Mouse (Mus musculus) frontal cortex, postnatal 10 days (tissue): ENCODE results near the gene Npl.
A peak's percentile ranks its signal among the peaks of the same experiment; 100 is the strongest.

Experiments used
- DNase-seq, 2 experiments: peaks; one replicate each; pipeline ENCODE4 v3.0.0; 2022; ENCODE audit warnings: low spot score in 2 of 2, mixed read lengths in 1 of 2

Npl gene

DNA sequence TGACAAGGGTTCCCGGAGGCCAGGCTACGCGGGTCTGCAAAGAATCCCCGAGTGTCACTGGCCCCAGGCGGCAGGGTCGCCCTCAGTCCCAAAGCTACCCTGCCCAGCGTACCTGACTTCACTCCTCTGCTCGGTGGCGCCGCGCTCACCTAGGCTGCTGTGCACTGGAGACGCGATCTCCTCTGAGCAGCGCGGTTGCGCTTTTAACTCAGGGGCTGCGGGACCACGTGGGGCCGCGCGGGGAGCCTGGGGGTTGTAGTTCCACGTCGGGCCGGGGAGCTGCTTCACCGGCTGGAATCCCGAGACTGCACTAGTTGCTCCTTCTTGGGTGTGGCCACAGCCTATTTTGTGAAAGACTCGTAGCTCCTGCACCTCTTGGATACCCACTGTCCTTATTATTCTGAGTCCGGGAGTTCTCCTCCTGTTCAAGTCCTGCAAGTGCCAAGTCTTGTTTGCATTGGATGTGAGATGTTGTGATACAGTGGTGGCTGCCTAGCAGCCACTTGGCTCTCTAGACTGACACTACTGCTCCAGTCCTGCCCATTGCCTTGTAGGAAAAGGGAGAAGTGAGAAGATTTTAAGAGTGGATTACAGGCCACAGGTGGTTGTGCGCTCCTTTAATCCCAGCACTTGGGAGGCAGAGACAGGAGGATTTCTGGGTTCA lies at the start of gene Npl:
Npl (minus strand) TSS at position 510 of the 664 bp plus-strand sequence.
- DNase-seq, result peak; percentile 34 to 77

DNA sequence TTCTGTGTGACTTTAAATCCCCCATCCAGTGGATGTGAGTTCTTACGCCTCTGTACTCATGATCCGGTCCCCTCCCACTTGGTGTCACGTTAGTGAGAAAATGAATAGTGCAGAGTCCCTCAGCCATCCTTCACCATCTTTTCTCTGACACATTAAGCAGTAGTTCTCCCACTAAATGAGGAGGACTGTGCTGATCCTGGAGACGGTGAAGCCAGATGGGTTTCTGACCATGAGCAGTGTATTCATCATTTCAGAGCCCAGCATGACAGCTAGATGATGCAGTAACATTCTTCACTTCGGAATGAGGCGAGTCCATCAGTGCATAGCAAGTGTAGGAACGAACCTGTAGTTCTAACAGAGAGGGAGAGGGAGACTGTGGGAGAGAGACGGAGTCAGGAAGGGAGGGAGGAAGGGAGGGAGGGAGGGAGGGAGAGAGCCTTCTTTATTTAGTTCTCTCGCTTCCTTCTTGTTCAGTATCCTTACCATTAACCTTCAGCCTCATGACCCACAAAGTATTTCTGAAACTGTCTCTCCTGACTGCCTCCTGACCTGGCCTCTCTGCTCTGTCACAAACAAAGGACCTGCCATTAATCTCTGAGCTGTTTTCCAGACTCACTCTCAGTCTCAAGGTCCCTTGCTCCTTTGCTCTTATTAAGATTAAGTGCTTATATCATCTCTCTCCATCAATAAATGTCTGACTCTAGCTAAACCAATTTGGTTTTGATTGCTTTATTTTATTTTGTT lies 49.6 kb upstream of the Npl start:
- no peak for DNase-seq

DNA sequence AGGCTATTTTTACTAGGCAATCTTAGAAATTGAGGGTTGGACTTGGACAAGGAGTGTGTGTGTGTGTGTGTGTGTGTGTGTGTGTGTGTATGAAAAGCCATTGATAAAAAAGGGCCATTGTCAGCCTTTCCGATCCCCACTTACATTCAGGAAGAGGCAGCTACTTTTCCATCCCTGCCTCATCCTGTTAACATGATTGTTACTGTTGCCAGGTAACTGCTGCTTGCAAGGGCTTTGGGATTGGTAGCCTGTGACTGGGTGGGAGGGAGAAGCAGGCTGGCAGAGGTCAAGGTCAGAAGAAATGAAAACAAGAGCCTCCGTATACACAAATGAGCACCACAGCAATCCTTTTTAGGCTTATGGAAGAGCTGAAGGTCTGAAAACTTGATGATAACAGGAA lies 48.9 kb upstream of the Npl start:
- DNase-seq, result peak in 1 of 2 experiments; percentile 20

DNA sequence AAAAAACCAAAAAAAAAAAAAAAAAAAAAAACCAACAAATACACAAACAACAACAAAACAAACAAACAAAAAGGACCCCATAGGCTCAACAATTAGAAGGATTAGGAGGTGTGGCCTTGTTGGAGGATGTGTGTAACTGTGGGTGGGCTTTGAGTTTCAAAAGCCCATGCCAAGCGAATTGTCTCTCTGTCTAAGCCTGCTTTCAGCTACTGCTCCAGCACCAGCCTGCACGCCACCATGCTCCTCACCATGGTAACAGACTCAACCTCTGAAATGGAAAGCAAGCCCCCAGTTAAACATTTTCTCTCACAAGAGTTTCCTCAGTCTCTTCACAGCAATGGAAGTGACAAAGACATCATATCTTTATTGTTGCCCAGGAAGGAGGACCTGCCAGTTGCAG lies 43.8 kb upstream of the Npl start:
- DNase-seq, result no peak

DNA sequence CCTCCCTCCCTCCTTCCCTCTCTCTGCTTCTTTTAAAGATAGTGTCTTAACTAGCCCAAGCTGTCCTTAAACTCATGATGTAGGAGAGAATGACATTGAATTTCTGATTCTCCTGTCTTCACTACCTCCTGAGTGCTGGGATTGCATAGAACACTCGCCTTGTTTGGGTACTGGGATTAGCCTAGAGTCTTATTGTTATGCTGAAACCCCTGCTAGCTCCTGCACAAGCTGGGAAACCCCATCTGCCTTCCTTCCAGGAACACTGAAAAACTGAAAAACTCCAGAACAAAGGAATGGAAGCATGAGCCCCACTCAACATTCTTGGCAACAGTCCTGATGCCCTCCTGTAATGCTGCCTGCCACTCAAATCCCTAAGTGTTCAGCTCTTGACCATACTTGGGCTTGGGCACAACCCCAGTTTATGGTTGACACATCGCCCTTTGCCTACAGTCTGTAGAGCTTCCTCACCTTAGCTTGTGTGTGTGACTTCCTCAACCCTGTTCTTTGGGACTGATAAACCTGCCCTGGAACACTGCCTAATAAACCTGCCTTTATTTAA lies 40.4 kb upstream of the Npl start:
- no peak for DNase-seq

DNA sequence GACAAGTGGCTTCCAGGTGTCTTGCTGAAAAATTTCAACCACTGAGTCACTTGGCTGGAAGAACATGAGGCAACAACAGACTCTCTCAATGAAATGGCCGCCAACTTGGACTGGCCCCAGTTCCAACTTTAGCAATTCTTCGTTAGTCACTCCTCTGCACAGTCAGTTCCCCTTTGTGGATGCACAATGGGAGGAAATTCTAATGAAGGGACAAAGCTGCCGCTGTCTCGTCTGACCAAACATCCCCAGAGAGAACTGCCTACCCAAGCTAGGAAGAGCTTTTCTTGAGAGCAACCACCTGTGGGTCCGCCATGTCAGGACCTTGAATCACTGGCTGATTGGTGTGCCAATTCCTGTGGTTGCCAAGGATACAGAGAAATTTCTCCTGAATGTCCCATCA lies 38.1 kb upstream of the Npl start:
- DNase-seq, result no peak

DNA sequence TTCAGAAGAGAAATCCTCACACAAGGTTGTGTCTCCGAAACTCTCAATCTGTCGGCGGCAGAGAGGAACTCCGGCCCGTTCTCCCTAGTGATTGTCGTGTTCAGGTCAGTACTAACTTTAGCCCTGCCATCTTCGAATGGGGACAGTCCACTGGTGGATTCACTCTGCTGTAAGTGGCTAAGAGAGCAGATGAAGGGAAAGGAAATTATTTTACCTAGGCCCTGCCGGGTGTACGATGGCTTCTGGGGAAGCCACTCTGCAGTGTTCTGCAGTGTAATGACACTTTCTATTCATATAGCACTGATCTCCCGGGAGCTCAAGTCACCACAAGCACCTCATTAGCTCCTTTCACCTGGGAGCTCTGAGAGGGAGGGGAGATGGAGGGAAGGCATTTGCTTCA lies 37.0 kb upstream of the Npl start:
- no peak for DNase-seq

DNA sequence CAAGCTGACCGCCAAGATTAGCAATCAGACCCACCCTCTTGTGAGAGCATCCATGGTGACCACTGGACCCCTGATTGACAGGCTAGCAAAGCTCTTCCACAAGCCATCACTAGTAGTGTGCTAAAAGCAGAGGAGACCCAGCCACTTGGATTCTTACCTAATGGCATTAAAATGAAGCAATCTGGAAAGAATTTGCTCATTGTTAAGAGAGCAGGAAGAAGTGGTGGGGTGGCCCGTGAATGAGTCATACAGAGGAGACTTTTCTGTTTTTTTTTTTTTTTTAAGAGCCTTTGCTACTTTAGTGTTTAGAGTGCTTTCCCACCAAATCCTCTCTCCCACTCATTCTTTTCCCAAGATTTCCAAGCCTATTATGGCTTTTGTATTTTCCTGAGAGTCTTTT lies 35.9 kb upstream of the Npl start:
- no peak for DNase-seq

DNA sequence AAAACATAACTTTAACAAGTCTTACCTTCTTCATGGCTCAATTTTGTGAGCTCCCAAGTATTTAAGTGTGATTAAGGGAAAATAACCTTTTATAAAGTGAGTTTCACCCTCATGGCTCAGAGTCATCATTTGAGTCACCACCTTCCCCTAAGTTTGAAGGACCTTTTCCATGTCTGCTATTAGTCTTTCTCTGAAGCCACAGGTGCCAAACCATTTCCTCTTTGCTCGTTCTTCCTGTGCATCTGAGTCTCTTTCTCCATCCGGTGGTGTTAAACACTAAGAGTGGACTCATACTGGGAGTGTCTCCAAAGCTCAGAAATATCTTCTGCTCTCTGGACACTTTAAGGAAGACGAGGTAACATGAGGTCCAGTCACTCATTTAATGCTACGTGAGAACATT lies 33.3 kb upstream of the Npl start:
- DNase-seq, result no peak

DNA sequence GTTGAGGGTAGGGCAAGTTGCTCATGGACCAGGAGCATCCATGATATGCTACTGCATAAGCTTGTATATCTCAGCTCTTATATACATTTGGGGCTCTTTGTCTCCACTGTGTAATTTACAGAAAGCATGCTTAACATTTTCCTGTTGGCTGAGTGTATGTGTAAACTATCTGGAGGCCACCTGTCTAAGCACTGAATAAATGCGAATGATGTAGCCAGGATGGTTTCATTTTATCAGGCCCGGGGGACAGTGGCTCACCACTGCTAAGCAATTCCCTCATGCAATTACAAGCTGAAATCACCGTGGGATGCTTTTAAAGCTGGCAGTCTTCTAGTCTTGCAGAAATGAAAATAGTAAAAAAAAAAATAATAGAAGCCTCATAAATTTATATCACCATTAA lies 24.9 kb upstream of the Npl start:
- DNase-seq, result no peak

DNA sequence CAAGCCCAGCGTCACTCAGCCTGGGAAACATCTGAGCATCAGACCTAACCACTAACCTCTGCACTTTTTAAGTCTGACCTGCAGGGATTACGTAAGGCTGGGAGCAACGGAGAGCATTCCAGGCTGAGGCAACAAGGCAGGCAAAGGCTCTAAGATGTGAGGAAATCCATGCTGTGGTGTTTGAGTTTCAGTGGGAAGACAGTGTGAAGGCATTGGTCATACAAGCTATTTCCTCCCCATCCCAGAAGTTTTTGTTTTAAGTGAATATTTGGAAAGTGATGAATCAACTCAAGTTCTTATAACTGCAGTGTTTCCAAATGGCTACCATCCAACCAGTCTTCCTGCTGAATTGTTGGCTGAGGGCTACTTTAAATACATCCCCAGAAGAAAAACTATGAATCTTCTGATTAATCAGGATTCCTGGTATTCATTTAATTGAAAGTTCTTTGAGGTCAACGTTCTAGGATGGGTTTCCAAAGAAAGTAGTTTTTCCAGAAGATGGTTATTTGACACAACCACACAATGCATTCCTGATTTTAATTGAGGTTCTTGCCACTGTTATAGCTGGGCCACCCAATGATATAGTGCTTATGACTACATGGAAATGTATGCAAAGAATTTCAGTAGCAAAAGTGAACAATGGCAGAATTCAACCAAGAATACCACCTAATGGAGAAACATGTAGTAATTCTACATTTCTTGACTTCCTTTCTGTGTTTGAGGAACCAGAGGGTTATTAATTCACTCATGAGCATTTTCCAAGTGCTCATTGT lies 22.6 kb upstream of the Npl start:
- DNase-seq, result no peak

DNA sequence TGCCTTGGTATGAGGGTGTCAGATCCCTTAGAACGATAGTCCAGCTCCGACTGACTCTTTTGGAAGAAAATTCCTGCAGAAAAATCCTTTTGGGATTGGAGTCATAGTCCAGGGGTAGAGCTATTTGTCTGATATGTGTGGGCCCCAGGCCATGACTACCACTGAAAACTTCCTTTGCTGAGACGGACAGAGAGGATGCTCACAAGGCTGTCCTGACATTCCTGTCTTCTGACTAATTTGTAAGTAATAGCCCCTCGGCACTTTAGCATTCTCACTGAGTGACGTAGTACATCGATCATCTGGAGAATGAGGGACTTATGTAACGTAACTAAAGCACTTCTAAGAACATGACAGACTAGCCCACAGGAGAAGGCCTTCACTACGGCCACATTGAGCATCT lies 15.9 kb upstream of the Npl start:
- DNase-seq, result no peak

DNA sequence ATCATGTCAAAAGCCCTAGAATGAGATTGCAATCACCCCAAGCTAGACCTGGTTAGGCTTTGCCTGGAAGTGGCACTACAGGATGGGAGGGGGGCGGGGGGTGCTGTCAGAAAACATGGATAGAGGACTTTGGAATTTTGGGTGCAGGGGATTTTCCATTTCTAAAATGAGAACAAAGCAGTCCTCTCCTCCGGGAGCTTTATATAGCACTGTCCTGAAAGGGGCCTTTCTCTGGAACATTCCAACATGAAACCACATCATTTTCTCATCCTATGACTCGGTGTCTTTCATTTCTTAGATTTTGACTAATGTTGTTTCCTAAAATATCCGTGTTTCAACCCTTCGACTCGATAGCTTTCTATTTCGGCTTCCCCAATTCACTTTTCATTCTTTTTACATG lies 14.9 kb upstream of the Npl start:
- no peak for DNase-seq

DNA sequence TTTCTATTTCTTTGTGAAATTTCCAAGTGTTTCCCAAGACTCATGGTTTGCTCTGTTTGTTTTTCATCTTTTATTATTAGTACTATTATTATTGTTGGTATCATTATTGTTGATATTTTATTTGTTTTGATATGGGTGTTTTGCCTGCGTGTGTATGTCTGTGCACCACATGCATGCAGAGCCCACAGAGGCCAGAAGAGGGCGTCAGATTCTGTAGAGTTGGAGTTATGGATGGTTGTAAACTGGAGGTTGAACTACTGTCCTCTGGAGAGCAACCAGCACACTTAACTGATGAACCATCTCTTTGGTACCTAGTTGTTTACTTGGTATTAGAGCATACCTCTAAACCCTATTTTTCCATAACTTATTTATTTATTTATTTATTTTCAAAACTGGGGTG lies 13.8 kb upstream of the Npl start:
- no peak for DNase-seq

DNA sequence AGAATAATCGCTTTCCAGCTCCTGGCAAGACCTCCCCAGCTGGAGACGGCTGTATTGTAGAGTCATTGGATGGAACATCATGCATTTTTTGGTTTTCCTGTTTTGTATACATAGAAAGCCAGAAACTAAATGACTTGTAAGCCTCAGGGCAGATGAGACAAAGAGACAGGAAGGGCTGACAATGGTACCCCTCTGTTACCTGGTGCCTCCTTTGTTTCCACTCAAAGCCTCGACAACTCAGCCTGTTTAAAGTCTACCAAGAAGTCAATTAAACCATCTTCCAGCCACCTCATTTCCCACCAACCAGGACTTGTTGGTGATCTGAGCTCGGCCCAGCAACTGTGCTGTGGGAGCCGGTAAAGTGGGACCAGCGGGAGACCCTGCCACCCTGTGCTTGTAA lies 11.0 kb upstream of the Npl start:
- DNase-seq, result no peak

DNA sequence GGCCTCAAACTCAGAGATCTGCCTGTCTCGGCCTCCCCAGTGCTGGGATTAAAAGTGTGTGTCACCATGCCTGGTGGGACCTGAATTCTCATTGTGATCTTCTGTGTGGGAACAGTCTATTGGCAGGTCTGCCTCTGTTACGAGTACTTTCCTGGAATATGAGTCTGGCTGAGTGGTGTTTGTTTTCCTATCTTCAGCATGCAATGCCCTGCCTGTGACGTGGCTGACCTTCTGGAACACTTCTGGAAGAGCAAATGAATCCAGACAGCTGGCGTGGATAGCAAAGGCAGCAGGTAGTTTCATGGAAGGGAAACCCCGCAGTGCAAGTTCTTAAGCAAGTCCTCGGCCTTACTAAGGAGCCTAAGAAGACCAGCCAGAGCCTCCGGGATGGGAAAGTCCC lies 9.9 kb upstream of the Npl start:
- no peak for DNase-seq

DNA sequence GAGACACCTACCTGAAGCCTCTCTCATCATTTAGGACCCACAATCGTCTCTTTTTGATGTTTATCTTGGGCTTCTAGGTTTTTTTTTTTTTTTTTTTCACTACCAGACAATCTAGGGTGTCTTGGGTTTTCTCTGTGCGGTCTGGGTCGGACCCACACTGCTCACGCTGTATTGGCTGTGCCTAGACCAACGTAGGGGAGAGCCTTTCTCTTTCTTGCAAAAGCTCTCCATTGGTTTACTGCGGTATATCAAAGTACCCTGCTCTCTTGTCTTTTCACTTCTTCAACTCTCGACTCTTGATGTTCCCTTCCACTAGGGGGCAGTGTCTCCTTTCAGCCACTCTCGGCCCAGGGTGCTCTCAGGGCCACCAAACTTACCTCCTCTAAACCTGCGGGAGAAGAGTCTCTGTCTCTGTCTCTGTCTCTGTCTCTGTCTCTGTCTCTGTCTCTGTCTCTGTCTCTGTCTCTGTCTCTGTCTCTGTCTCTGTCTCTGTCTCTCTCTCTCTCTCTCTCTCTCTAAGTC lies 9.3 kb upstream of the Npl start:
- peak in 1 of 2 experiments; percentile 54 for DNase-seq

DNA sequence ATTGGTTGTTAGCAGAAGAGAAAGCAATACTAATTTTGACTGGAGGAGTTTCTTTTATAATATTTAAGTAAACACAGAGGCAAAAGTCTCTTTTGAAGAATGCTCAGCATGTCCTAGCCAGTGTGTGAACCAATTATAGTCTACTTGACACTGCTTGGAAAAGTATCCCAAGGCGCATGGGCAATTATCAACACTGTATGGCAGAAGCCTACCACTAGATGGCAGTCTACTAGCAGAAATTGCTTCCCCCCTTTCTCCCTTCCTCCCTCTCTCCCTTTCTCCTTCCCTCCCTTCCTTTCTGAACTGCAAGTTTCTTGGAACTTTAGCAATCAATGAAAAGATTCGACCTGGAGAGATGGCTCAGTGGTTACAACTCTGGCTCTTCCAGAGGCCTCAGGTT lies 7.1 kb upstream of the Npl start:
- peak in 1 of 2 experiments; percentile 43 for DNase-seq

DNA sequence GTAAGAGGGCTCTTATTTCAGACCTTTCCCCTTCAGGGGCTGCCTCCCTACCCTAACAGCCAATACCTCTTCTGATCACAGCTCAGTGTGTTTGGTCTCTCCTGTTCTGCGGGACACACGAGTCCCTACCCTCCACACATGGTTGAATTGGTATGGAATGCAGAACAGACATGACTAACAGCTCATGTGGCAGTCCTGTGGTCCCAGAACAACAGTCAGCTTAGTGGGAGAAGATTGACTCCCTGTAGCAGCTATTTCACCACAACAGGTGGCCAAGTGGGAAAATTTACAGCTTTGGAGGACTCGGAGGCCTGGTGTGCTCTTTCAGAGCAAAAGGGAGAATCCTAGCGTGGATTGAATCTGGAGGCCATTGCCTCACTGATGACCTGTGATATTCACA lies 6.4 kb upstream of the Npl start:
- no peak for DNase-seq

DNA sequence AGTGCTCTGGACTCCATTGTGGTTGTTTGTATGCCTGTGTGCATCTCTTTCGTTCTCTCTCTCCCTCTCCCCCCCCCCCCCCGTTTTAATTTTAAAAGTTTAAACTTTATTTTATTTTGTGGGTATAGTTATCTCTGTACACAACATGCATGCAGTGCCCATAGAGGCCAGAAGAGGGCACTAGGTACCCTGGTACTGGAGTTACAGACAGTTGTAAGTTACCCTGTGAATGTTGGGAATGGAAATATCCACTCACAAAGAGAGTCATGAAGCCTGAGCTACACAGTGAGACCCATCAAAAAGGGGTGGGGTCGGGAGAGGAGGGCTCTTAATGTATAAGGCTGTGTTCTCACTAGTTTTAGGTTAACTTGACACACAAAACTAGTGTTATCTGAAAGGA lies 969 bp upstream of the Npl start:
- DNase-seq, result peak in 1 of 2 experiments; percentile 44

DNA sequence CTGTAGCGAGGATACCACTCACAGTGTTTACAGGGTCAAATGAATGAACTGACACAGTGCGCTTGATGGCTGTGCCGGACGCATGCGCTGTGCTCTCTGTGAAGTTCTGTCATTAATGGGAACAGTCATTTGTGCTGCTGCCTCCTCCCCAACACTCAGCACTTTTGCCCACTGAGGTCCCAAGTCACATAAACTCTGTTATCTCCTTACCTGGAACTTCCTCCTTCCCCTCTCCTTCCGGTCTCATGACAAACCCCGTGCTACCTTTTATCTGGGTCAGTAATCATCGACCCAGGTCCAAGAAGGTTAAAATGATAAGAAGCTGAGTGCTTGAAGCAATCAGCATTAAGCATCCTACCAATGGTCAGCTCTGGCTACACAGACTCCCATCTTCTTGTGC lies 2.3 kb downstream of the Npl start:
- no peak for DNase-seq

DNA sequence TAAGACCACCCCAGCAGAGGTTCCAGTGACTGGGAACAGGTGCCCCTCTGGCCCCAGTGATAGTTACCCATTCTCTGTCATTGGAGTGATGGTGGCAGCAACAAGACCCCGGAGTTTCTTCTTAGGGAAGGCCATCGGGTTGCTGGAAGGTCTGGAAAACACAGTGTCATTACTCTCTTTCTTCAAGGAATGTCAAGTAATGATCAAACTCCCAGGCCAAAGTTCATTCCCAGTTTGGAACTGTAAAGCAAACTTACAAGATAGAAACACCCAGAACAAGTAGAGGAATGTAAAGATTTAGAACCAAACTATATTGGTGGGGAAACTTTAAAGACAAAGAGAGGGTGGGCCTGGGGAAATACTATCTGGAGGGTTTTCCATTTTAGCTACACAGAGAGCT lies 4.6 kb downstream of the Npl start:
- DNase-seq, result no peak
